Mouse (Mus musculus) right cerebral cortex, adult 18-20 months (tissue): ENCODE data around the gene Ppp1r14b.
"Not testable (repeated sequence)": the region's sequence is repeated elsewhere in the genome, so short reads cannot be mapped to it uniquely, and the experiment has no call there.

Experiments used
- DNase-seq: peaks from one replicate; pipeline ENCODE4 v3.0.0; 2022; ENCODE audit warnings: mixed read lengths

Gene Ppp1r14b

GRCm38 (mm10) chr19:6977759-6978638, 3.2 kb downstream of the Ppp1r14b start:
- DNase-seq = no peak

DNA sequence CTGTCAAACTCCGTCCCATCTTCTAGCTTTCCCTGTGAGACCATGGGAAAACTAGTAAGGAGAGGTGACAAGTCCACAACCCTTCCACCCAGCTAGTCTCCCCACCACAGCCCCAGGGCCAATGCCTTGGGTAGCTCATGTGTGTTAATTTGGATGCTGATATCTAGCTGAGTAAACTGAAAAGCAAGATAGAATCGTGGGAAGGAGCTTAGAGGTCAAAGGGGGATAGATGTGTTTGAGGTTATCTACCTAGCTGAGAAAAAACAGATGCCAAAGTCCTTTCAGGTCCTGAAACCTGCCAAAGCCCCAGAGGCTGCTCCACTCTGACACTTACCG, 3.8 kb downstream of the Ppp1r14b start:
- no peak for DNase-seq

DNA sequence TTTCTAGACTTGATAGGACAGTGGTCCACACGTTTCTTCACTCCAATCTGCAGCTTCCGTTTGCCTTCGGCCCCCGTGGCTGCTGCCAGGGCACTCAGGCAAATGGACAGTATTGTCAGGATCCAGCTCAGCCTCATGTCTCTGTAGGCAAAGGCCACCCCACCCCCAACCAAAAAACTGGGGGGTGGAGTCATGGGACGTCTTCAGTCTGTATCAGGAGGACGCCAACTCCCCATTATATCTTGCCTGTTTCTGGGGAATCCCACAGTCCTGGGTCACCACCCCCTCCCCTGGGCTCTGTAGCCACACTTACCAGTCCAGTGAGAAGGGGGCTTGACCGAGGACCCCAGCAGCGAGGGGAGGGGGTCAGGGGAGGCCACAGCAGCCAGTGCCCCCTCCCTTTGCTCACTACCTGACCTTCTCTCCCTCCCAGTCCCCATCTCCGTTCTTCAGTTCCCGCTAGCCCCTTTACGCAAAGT, 4.3 kb downstream of the Ppp1r14b start:
- DNase-seq = peak; percentile 59

DNA sequence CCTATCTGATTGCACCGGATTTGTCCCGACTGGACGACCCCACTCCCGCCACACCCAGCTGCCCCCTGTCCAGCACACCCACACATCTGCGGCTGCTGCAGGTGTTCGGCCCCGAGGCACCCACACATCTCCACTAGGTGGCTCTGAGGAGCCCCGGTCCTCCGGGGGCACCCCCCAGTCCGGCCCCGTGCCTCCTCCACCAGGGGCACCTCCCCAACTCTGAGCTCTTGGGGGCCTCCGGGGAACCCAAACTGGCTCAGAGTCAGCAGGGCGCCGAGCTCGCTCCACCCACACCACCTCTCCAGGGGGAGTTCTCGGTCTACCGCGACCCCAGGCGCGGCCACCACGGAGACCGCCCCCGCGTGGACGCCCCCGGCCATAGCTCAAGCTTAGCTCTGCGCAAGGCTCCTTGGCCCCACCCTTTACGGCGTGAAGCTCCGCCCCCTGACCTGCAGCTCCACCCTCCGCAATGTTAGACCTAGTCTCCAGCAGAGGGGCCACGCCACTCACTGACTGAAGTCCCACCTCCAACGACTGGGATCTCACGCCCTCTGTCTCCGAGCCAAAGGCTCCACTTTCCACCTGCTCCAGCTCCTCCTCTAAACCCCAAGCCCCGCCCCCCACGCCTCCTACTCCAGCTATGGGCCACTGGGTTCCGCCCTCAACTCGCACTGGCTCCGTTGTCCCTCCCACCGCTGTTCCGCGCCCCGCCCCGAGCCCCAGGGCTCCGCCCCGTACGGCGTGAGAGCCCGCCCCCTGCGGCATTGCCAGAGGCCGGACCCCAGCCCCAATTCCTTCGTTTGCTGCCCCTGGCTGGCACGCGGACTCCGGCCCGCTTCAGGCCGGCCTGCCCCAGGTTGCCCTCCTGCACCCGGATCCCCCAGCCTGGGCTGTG, 5.0 kb downstream of the Ppp1r14b start:
- DNase-seq = peak; percentile 100

GRCm38 (mm10) chr19:6980381-6981093, 5.8 kb downstream of the Ppp1r14b start, which contains the start of gene Fkbp2:
Gene Fkbp2, minus strand, starts transcription at chr19:6980501.
- DNase-seq = peak; percentile 99

GRCm38 (mm10) chr19:6981465-6981864, 6.7 kb downstream of the Ppp1r14b start:
- no peak for DNase-seq

GRCm38 (mm10) chr19:6983621-6984020, 8.9 kb downstream of the Ppp1r14b start:
- no peak for DNase-seq

- DNase-seq = no peak
These were observed 10.5 kb downstream of the Ppp1r14b start for GRCm38 (mm10) chr19:6985300-6985699.

- no peak for DNase-seq
These were observed 11.4 kb downstream of the Ppp1r14b start for GRCm38 (mm10) chr19:6985951-6986708.

DNA sequence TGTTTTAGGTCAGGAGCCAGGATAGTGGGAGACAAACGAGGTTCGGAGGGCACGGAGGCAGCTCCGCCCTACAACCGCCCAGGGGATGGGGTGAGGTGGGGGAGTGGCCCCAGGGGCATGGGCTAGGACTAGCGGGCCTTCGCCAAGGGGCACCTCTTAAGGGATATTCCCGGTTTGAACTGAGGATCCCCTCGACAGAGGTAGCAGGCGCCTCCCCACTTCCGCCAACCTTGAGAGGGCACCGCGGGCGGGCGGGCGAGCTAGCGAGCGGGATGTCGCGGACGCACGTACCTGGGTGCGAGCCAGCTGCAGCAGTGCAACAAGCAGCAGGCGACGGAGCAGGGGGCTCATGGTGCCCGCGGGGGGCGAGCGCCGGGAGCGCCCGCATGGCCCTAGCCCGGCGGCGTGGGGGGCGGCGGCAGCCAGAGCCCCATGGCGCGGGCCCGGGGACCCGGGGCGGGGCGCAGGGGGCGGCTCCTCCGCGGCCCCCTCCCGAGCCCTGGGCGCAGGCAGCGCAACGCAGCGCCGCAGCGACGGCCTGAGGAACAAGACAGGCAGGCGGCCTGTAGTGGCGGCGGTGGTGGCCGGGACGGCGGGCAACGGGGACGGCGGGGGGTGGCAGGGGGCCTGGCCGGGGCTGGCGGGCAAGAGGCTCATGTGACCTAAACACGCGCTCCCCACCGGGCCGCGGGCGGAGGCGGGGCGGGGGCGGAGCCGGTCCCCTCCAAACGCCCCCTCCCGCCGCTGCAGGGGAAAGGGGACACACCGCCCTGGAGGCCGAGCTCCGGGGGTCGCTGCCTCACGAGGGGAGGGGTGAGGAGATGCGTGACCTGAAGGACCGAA, 12.5 kb downstream of the Ppp1r14b start, which contains the start of gene Vegfb:
TSS of gene Vegfb (minus strand) at position 591 of the 843 bp plus-strand sequence.
- peak; percentile 66 for DNase-seq

DNA sequence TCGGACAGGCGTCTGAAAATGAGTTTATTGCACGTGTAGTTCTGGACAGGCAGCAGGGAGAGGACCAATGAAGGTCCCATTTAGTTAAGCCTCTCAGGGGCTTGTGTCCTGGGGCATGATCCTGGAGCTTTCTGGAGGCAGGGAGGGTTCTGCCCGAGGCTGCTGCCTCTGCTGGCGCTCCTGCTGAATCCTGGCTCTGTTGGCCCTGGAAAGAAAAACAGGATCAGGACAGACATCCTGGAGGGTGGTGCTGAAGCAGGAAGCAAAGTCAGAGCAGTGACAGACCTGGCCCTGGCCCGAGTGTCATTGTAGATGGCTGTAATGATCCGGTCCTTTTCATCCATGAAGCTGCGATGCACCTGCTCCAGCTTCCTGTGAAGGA, 13.1 kb downstream of the Ppp1r14b start:
- DNase-seq = no peak

DNA sequence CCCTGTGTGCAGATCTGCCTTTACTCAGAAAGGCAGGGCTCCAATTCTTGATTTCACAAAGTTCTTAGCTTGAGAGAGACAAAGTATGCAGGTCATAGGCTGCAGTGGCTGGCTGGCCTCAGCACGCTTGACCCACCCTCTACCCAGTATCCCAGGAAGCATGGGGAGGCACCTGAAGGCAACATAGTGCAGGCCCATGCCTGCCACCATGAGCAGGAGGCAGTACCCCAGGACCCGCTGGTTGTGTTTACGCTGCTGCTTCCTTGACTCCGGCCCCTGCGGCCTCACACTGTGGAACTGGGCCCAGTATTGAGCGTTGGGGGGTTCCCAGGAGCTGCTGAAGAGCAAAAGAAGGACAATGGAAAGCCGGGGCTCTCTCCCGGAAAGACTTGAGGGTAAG, 14.5 kb downstream of the Ppp1r14b start:
- no peak for DNase-seq

GRCm38 (mm10) chr19:6990712-6991111, 15.9 kb downstream of the Ppp1r14b start:
- DNase-seq = no peak

DNA sequence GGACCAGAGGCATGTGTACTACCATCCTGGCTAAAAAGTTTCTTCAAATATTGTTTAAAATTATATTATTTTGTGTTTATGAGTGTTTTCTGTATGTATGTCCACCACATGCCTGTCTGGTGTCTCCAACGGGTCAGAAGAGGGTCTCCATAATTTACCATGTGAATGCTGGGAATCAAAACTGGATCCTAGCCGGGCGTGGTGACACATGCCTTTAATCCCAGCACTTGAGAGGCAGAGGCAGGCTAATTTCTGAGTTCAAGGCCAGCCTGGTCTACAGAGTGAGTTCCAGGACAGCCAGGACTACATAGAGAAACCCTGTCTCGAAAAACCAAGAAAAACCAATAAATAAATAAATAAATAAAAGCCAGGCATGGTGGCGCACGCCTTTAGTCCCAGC, 16.4 kb downstream of the Ppp1r14b start:
- DNase-seq = not testable (repeated sequence)

- peak; percentile 97 for DNase-seq
These were observed 17.5 kb downstream of the Ppp1r14b start, which contains the start of gene Dnajc4 for GRCm38 (mm10) chr19:6992011-6992858. Gene Dnajc4, minus strand, starts transcription at chr19:6992572.

DNA sequence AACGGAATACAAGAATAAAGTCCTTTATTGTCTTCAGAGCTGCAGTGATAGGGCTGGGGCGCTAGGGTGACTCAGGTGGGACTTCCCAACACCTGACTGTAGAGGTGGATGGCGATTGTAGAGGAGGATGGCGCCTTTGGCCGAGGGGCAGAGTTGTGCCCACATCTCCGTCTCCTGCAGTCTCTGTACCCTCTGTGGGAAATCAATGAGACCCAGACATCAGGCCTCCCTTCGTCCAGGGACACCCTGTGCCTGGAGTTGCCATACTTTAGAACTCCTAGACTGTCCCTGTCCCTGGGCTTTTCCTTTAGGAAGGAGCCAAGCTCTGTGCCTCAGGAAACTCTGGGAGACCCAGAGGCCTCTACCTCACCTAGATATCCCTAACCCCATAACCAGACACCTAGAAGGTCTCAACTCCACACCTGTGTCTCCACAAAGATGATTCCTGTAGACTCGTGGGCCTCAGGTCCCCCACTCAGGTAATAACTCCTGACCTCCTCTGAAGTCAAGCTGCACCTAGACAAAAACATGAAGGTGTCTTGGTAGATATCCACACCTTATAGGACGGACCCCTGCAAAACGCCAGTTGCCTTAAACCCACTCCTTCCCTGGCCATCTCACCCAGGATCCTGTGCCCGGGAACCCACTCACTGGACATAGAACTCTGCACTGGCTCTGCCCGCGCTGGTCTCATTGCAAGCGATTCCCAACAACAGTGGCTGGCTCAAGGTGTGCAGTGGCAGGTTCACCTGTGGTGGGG, 18.4 kb downstream of the Ppp1r14b start:
- no peak for DNase-seq

DNA sequence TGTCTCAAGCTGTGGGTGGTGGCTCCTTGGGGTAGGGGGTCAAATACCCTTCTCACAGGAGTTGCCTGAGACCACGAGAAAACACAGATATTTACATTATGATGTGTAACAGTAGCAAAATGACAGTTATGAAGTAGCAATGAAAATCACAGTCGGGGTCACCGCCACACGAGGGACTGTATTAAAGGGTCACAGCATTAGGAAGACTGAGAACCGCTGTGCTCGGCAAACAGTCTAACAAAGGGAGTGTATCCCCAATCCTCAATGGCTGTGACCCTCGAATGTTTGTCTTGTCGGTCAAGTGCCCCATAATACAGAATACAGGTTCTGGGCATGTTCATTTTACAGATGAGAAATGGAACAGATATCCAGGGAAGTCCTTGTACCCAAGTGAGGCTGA, 19.2 kb downstream of the Ppp1r14b start:
- no peak for DNase-seq

DNA sequence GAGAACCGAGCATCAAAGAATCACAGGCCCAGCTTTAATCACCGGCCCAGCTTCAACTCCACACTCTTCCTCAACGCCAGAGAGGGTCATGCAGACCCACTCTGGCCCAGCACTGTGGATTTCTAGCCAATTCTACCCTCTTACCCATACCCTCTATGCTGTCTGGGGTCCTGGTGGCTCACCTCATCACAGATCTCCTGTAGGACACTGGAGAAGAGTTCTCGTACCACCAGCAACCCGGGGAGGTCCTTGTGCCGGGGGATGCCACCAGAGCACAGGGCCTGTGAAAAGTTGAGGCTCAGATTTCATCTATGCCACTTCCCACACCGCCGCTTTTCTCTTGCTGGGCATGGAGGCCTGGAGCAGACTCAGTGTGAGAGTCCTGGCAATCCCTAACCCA, 19.7 kb downstream of the Ppp1r14b start:
- no peak for DNase-seq
